Mouse (Mus musculus) monocyte, adult 5-6 weeks (primary cell): ENCODE measurements around the gene Gpr88. TPM values are rescaled to one million over a fixed set of nuclear protein-coding genes. Genes with fewer than 3 reads are reported as not detected.
"Not testable (repeated sequence)": the region's sequence is repeated elsewhere in the genome, so short reads cannot be mapped to it uniquely, and the experiment has no call there.

Experiments used
- ATAC-seq: fragments of 153-309, 156-312 bp; replicated peaks from 2 replicates; pipeline ENCODE4 v1.8.0; 2017; ENCODE audit warnings: mild to moderate bottlenecking; ENCODE audit not compliant: low TSS enrichment, insufficient number of reproducible peaks, severe bottlenecking, poor library complexity, low FRiP score
- total RNA-seq: library from RNA; stranded (forward); fragments of 200-1000, 200-491, 200-594 nt; gene quantifications from 3 replicates; pipeline ENCODE4 v1.2.3, GENCODE M21; 2017

Gpr88 gene
- total RNA-seq, 1 experiment from 2014 or later, result not detected

DNA sequence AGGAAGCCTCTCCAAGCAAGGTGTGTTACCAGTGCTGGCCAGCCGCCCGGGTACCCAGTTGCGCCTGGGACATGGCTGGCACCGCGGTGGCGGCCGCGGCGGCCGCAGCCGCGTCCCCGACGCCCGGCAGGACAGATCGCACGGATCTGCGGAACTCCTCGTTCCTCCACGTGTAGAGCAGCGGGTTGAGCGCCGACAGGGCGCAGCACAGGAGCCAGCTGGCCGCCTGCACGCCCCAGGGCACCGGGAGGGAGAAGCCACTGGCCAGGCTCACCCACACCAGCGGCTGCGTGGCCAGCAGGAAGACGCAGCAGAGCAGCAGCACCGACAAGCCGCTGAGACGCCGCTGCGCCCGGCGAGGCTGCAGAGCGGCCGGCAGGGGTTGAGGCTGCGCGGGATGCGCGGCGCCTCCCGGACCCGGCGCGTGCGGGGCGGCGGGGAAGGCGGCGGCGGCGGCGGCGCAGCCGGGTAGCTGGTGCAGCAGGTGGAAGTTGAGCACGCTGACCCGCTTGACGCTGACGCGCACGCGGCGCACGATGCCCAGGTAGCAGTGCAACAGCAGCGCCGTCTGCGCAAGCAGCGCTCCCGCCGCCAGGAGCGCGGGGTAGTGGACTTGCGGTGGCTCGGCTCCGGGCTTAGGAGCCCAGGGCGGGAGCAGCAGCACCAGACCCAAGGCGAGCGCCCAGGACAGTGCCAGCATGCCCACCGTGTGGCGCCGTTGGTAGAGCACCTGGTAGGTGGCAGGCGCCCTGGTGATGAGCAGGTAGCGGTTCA lies 1.6 kb downstream of the Gpr88 start:
- ATAC-seq, result no peak

DNA sequence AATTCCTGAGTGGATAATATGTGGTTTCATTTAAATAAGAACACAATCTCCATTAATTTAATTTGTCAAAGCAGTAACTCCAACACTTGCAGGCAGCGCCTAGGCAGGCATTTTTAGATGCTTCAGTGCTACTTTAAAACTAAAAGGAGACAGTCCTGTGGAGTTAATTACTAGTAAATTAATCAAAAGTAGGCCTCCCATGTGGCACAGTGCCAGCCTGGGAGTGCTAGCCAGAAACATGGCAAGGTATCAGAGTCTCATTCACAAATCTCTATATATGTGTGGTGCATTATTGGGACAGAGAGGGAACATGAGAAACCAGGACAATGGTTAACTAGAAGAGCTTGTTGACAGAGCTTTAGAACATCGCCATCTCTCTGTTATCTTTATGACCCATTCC lies 4.3 kb downstream of the Gpr88 start:
- ATAC-seq, result no peak

DNA sequence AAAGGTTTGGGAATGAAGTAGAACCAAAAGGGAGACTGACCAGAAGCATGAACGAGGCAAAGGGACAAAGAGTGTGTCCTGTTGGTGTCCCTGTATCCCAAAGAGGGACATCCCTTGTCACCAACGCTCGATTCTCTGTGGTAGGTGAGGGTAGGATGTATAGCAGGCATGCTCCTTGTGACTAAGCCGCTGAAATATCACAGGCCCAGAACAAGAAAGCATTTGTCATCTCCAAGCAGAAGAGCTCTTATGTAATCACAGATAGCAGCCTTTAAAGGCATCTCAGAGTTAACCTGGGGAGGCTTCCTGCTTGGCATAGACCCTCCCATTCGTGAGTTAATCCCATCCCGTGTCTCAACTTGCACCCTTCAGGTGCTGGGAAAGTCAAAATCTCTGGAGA lies 8.8 kb downstream of the Gpr88 start:
- no peak for ATAC-seq

DNA sequence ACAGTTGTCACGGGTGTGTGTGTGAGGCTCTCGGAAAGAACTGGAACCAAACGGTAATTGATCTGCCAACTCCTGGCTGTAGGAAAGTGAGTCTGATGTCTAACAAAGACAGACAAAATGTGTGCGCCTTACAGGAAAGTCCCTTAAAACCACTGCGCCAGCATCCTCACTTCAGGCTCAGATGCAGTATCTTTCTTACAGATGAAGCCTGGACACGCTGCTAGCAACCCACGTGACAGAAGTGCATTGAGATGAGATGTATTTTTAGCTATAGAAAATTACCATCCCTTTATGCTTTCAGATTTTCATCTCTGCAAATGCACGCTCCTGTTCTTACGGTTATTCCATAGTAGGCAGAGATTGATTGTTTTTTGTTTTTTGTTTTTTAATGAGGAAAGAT lies 10.6 kb downstream of the Gpr88 start:
- ATAC-seq, result no peak

DNA sequence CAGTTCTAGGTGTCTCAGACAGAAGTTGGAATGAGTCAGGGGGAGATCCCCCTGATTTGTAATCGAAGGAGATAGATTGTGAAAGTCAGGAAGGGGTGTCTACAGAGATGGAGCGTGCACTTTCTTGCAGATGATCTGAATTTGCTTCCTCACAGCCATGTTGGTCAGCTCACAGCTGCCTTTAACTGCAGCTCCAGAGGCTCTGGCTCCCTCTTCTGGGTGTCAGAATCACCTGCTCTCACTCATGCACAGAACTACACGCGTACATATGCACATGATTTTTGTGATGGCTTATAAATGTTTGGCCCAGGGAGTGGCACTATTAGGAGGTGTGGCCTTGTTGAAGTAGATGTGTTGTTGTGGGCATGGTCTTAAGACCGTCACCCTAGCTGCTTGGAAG lies 15.8 kb downstream of the Gpr88 start:
- ATAC-seq, result no peak

GRCm38 (mm10) chr3:116236856-116237255 lies 16.4 kb downstream of the Gpr88 start:
- ATAC-seq, result no peak

DNA sequence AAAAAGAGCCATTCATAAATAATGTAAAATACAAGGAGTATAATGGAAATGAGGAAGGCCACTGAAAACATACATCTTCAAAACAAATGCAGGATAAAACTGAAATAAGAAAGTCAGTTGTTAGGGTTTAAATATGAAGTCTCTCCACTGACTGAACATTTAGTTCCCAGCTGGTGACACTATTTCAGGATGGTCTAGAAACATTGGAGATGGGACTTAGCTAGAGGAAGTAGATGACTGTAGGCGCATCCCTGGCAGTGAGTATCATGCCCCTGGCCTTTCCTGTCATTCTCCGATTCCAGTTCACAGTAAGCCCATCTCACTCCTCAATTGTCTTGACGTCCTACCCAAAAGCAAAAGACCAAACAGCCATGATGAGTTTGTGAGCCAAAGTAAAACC lies 19.8 kb downstream of the Gpr88 start:
- no peak for ATAC-seq

DNA sequence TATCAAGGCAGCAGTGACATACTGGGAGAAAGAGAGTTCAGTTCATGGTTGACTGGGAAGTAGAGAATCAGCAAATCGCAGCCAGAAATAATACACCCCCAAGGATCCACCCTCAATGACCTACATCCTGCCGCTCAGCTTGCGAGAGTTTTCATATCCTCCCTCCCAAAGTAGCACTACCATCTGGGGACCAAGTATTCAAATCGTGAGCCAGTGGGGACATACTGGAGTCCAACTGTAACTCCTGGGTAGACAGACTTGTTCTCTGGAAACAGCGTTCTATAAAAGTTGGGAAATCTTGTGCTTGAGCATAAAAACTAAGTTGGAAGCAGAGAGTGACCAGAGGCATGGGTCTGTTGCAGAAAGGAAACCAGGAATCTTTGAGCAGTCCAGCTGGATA lies 20.5 kb downstream of the Gpr88 start:
- no peak for ATAC-seq

DNA sequence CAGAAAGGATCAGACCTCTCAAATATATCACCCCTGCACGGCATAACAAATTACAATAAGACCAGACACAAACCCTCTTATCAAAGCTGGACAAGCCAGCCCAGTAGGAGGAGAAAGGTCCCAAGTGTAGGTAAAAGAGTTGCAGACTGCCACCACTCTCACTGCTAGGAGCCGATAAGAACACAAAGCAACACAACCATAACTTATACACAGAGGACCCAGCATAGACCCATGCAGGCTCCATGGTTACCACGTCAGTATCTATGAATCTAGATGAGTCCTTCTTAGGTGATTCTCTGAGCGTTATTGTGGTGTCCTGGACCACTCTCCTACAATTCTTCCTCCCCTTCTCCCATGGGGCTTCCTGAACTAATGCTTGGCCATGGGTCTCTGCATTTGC lies 24.0 kb downstream of the Gpr88 start:
- no peak for ATAC-seq

DNA sequence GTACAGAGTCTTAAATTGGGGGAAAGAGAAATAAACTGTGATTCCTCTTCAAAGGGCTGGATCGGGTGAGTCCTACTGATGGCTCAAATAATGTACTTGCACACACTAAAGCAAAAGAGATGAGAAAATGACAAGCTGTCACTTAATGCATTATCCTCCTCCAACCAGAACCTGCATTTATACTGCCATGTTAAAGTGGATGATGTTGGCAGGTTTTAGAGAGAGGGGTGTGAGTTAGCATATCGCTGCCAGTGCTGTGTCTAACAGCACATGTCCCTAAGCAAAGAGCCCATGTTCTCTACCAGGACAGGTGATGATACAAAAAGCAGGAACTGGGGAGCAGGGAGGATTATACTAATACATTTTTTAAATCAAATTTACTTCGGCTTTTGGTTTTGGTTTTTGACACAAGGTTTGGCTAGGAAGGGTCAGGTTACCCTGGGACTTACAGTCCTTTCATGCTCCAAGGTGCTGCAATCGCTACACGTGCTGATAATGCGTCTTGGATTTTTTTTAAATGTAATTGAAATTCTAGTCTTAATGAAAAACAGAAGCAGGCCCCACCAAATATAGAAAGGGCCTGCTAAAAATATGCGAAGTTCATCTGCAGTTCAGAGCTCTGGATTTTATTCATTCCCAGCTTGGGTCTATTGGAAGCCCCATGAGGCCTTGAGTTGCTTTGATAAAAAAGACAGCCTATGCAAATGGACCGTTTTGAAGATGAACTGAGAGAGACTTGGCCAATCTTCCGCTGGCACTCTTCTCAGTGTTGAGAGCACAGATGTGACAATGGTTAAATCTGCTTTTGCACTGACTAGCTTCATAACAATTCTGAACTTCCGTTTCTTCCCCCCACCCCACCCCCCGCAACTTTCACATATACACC lies 24.7 kb downstream of the Gpr88 start:
- no peak for ATAC-seq

DNA sequence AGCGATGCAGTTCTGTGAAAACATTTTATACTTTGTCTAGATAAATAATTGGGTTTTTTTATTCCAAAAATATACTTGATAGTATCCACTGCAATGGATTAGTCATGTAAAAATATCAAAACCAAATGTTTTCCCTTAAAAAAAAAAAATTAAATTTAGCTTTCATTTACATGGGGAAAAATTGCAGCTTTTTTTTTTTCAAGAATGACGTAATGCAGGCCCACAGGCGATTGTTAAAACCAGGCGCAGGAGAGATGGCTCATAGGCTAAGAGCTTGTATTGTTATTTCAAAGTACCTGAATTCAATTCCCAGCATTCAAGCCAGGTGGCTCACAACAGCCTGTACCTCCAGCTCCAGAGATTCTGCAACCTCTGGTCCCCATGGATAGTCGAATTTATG lies 25.9 kb downstream of the Gpr88 start:
- no peak for ATAC-seq

DNA sequence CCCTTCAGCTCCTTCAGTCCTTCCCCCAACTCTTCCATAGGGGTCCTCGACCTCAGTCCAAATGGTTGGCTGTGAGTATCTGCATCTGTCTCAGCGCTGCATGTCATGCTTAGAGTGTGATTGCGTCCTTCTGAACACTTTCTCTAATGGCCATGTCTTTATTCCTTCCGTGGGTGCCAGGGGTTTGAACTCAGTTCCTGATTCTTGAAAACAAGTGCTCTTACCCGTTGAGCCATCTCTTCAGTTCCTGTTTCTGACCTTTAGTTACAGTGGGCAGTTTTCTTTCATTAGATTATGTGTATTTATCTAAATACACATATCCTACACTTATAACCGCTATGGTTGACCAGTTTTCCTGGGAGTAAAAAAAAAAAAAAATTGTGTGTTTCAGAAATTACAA lies 26.4 kb downstream of the Gpr88 start:
- ATAC-seq, result no peak

GRCm38 (mm10) chr3:116222511-116223243 lies 30.6 kb downstream of the Gpr88 start:
- ATAC-seq, result no peak

DNA sequence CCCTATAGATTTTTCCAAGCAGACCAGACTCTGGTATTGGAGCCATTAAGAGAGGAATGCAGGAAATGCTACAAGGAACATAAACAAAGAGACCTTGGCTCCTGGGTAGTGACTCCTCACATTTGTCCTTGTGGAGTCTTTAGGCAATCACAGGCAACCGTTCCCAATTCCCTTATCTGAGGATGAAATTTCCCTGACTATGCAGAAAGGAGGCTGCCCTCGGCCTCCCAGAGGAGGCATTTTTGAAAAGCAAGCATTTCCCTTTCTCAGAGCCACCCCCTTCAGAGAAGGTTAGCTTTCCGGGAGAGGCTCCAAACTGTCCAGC lies 31.7 kb downstream of the Gpr88 start:
- ATAC-seq, result no peak

DNA sequence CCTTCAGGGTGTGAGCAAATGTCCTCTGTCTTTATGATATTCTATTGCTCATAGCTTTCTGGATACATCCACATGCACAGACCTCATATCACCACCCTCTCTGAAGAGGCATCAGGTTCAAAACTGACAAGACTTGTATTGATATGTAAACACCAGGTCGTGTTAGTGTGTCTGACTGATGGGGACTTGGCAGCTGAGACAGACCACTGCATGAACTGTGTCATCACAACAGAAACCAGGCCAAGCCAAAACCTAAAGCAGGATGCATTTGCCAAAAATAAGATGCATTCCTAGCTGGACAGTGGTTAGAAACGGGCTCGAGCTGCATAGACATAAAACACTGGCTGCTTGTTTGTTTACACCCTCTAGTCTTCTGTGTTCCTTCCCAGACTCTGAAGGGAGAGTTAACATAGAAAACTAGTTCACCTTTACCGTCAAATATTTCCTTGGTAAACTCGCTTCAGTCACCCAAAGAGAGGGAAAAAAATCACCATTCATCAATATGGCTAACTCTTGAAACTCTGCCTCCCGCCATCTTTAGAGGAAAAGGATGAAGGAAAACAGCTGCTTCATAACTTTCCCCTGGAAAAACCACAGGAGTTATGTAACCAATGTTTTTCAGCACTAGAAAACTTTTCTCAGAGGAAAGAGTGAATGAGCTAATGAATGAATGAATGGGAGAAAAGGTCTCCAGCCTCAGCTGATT lies 32.2 kb downstream of the Gpr88 start:
- ATAC-seq, result no peak

GRCm38 (mm10) chr3:116217398-116217797 lies 35.9 kb downstream of the Gpr88 start:
- not testable (repeated sequence) for ATAC-seq

DNA sequence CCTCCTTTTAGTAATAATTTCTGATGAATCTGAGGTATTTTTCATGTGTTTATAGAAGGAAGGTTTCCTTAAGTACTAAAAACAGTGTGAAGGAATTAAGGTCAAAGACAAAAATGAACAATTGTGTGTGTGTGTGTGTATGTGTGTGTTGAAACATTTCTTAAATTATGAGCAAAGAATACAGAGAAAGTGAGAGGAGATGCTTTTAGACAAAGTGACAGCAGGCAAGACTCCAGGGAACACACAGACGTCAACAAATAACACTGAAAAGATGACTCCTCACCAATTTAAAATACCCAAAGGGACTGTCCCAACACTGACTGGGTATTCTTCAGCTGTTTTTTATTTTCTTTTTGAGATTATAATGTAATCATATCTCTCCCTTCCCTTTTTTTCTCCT lies 37.0 kb downstream of the Gpr88 start:
- ATAC-seq, result no peak

- no peak for ATAC-seq
Observed at GRCm38 (mm10) chr3:116211639-116212038, 41.7 kb downstream of the Gpr88 start.

DNA sequence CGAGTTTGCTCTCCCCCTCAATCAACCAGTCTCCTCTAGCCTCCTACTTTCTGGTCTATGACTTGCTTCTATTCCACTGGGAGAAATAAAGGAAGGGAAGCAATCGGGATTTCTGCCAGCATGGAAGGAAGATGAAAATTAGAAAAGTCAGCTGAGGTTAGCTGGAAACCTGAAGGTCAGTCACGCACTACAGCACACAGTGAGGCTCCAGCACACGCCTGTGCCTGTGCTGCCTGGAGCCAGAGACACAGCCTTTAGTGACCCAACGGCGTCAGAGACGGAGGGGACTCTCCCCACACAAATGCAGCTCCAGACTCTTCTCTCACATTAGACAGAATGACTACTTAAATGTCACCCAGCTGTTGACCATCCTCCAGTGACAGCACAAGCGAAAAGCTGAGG lies 42.6 kb downstream of the Gpr88 start:
- ATAC-seq, result no peak
